Mouse (Mus musculus): ENCODE measurements around the gene Usp7. TPM values are rescaled to one million over a fixed set of nuclear protein-coding genes. Genes with fewer than 3 reads are reported as not detected.
"Not testable (repeated sequence)": the region's sequence is repeated elsewhere in the genome, so short reads cannot be mapped to it uniquely, and the experiment has no call there.

Usp7 gene
- polyA plus RNA-seq, 1 experiment from 2014 or later, result 31.7 TPM

GRCm38 (mm10) chr16:8763028-8763427 is 29.1 kb downstream of the Usp7 start:
- no peaks in the 10 kb centered on the region for H3K9me3 ChIP-seq
- H3K36me3 ChIP-seq, result no peaks in the 10 kb centered on the region
- H3K27me3 ChIP-seq, result no peaks in the 10 kb centered on the region
- H3K4me2 ChIP-seq (replicated peaks), result no peak overlapping the region
- H3K4me1 ChIP-seq, result no peaks in the 10 kb centered on the region
- H3K9ac ChIP-seq (replicated peaks), result no peak overlapping the region
- H3K27ac ChIP-seq (replicated peaks), result no peak overlapping the region
- H3K4me3 ChIP-seq, result no peak overlapping the region
- no peak for ATAC-seq (replicated peaks)
- 62% methylated on average over 6 of the region's 6 CpGs for WGBS

- H3K4me1 ChIP-seq, result no peaks in the 10 kb centered on the region
- H3K36me3 ChIP-seq, result no peaks in the 10 kb centered on the region
- 77% methylated on average over 2 of the region's 2 CpGs for WGBS
- H3K27ac ChIP-seq (replicated peaks), result no peak overlapping the region
- H3K4me2 ChIP-seq (replicated peaks), result no peak overlapping the region
- H3K9ac ChIP-seq (replicated peaks), result no peak overlapping the region
- H3K4me3 ChIP-seq, result no peak overlapping the region
- H3K27me3 ChIP-seq, result no peaks in the 10 kb centered on the region
- H3K9me3 ChIP-seq, result no peaks in the 10 kb centered on the region
- ATAC-seq (replicated peaks), result no peak
These were observed 30.2 kb downstream of the Usp7 start for GRCm38 (mm10) chr16:8761894-8762293.

DNA sequence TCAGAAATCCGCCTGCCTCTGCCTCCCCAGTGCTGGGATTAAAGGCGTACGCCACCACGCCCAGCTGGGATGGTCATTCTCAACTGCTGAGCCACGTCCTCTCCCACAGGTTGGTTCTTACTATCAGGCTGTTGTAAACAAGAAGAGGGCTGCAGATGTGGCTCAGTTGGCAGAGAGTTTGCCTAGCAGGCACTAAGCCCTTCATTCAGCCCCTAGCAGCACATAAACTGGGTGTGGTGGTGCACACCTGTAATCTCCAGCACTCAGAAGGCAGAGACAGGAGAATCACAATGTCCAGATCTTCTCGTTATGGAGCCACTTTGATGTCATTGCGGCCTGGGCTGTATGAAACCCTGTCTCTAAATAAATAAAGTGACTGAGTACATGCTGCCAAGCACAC is 31.1 kb downstream of the Usp7 start:
- no peaks in the 10 kb centered on the region for H3K27me3 ChIP-seq
- ATAC-seq (replicated peaks), result no peak
- H3K4me1 ChIP-seq, result no peaks in the 10 kb centered on the region
- H3K9me3 ChIP-seq, result no peaks in the 10 kb centered on the region
- no peak overlapping the region for H3K4me2 ChIP-seq (replicated peaks)
- 91% methylated on average over 7 of the region's 7 CpGs for WGBS
- no peak overlapping the region for H3K9ac ChIP-seq (replicated peaks)
- no peak overlapping the region for H3K27ac ChIP-seq (replicated peaks)
- no peaks in the 10 kb centered on the region for H3K36me3 ChIP-seq
- no peak overlapping the region for H3K4me3 ChIP-seq

DNA sequence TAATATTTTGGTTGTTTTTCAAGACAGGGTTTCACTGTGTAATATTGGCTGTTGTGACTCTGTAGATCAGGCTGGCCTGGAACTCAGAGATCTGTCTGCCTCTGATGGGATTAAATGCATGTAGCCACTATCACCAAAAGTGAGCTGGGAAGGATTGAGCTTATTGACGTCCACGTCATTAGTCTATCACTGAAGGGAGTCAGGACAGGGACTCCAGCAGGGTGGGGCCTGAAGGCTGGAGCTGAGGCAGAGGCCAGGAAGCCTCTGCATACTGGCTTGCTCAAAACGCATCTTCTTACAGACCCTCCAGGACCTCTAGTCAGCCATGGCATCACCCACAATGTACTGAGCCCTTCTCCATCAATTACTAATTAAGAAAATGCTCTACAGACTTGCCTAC is 33.1 kb downstream of the Usp7 start:
- Histone ChIP-seq H3K4me2 (replicated peaks) (no peak overlapping the region), H3K9ac (replicated peaks) (no peak overlapping the region), H3K27me3 (no peaks in the 10 kb centered on the region), H3K9me3 (no peaks in the 10 kb centered on the region), H3K36me3 (no peaks in the 10 kb centered on the region), H3K4me3 (no peak overlapping the region), H3K27ac (replicated peaks) (no peak overlapping the region), H3K4me1 (no peaks in the 10 kb centered on the region)
- ATAC-seq (replicated peaks), result no peak
- 75% methylated on average over 3 of the region's 3 CpGs for WGBS

- no peak for ATAC-seq (replicated peaks)
- H3K36me3 ChIP-seq, result no peaks in the 10 kb centered on the region
- no peaks in the 10 kb centered on the region for H3K4me1 ChIP-seq
- no peak overlapping the region for H3K4me3 ChIP-seq
- H3K27me3 ChIP-seq, result no peaks in the 10 kb centered on the region
- no peak overlapping the region for H3K9ac ChIP-seq (replicated peaks)
- WGBS, result 86% methylated on average over 2 of the region's 2 CpGs
- no peaks in the 10 kb centered on the region for H3K9me3 ChIP-seq
- no peak overlapping the region for H3K27ac ChIP-seq (replicated peaks)
- H3K4me2 ChIP-seq (replicated peaks), result no peak overlapping the region
These were observed 33.9 kb downstream of the Usp7 start for GRCm38 (mm10) chr16:8758193-8758592.

DNA sequence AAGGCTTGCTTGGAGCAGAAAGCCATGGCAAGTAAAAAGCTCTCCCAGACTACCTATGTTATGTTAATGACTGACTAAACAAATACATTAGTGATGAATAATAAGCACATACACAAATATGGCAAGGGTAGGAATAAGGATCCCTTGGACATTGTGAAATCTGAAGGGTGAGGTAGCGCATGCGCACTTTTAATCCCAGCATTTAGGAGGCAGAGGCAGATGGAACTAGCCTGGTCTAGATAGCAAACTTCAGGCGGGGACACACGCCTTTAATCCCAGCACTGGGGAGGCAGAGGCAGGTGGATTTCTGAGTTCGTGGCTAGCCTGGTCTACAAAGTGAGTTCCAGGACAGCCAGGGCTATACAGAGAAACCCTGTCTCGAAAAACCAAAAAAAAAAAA is 34.5 kb downstream of the Usp7 start:
- not testable (repeated sequence) for H3K36me3 ChIP-seq; H3K4me1 ChIP-seq; H3K9ac ChIP-seq (replicated peaks); H3K4me3 ChIP-seq; H3K4me2 ChIP-seq (replicated peaks); ATAC-seq (replicated peaks); H3K27me3 ChIP-seq; H3K9me3 ChIP-seq; H3K27ac ChIP-seq (replicated peaks)
- WGBS, result 86% methylated on average over 5 of the region's 6 CpGs

- ATAC-seq (replicated peaks), result no peak
- no peaks in the 10 kb centered on the region for H3K27me3 ChIP-seq
- H3K4me1 ChIP-seq, result no peaks in the 10 kb centered on the region
- no peak overlapping the region for H3K4me3 ChIP-seq
- no peak overlapping the region for H3K27ac ChIP-seq (replicated peaks)
- no peak overlapping the region for H3K9ac ChIP-seq (replicated peaks)
- 87% methylated on average over 2 of the region's 2 CpGs for WGBS
- H3K36me3 ChIP-seq, result no peaks in the 10 kb centered on the region
- no peaks in the 10 kb centered on the region for H3K9me3 ChIP-seq
- H3K4me2 ChIP-seq (replicated peaks), result no peak overlapping the region
These were observed 39.8 kb downstream of the Usp7 start for GRCm38 (mm10) chr16:8752334-8752733.

DNA sequence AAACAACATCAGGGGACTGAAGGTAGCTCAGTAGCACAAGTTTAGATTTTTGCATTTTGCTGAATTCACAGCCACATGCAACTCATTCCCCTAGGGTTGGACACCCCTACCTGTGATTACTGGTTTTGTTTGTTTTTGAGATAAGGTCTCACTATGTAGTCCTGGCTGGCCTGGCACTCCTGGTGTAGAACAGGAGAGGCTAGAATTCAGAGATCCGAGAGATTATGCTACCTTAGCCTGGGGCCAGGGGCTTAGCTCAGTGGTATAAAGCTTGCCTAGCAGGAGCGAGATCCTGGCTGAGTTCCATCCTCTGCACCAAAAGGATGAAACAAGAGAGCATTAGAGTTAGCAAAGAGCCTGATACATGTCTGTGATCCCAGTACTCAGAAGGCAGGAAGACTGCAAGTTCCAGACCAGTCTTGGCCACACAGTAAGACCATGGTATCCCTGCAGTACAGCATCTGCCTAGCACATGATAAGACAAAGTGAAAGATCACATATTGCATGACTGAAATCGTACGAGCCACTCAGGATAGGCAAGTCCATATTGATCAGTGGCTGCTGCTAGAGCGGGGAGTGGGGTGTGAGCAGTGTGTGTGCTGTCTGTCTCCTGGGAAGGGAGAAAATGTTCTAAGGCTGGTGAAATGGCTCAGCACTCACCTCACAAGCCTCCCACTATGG is 40.4 kb downstream of the Usp7 start:
- Histone ChIP-seq H3K27me3 (no peaks in the 10 kb centered on the region), H3K4me3 (no peak overlapping the region), H3K4me2 (replicated peaks) (no peak overlapping the region), H3K9ac (replicated peaks) (no peak overlapping the region), H3K9me3 (no peaks in the 10 kb centered on the region), H3K27ac (replicated peaks) (no peak overlapping the region), H3K4me1 (no peaks in the 10 kb centered on the region), H3K36me3 (no peaks in the 10 kb centered on the region)
- WGBS, result 80% methylated on average over 5 of the region's 5 CpGs
- ATAC-seq (replicated peaks), result no peak

- ATAC-seq (replicated peaks), result no peak
- Histone ChIP-seq H3K27me3 (no peaks in the 10 kb centered on the region), H3K9me3 (no peaks in the 10 kb centered on the region), H3K4me1 (no peaks in the 10 kb centered on the region), H3K36me3 (no peaks in the 10 kb centered on the region), H3K4me2 (replicated peaks) (no peak overlapping the region), H3K4me3 (no peak overlapping the region), H3K27ac (replicated peaks) (no peak overlapping the region), H3K9ac (replicated peaks) (no peak overlapping the region)
- WGBS, result 97% methylated on average over 8 of the region's 8 CpGs
These were observed 43.2 kb downstream of the Usp7 start for GRCm38 (mm10) chr16:8748904-8749303.

GRCm38 (mm10) chr16:8748175-8748846 is 43.8 kb downstream of the Usp7 start:
- 81% methylated on average over 6 of the region's 6 CpGs for WGBS
- ATAC-seq (replicated peaks), result no peak
- Histone ChIP-seq H3K4me2 (replicated peaks) (no peak overlapping the region), H3K36me3 (no peaks in the 10 kb centered on the region), H3K9me3 (no peaks in the 10 kb centered on the region), H3K4me3 (no peak overlapping the region), H3K27me3 (no peaks in the 10 kb centered on the region), H3K4me1 (no peaks in the 10 kb centered on the region), H3K9ac (replicated peaks) (no peak overlapping the region), H3K27ac (replicated peaks) (no peak overlapping the region)

DNA sequence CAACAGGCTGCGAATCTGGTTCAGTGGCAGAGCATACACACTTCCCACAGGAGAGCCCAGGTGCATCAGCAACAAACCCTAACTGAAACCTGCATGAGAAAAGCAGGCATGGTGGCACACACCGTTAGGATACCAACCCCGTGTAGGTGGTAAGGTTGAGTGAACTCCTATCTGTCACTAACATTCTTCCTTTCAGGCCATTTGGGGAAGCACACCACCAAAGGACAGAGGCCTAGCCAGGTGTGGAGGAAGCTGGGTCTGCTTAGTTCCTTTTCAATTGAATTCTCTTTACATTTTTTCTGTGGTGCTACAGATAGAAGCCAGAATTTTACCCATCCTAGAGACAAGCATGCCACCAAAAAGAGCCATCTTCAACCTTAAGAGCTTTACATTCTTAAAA is 44.3 kb downstream of the Usp7 start:
- ATAC-seq (replicated peaks), result no peak
- no peaks in the 10 kb centered on the region for H3K4me1 ChIP-seq
- no peaks in the 10 kb centered on the region for H3K9me3 ChIP-seq
- no peak overlapping the region for H3K4me2 ChIP-seq (replicated peaks)
- H3K4me3 ChIP-seq, result no peak overlapping the region
- WGBS, result 86% methylated on average over 3 of the region's 3 CpGs
- H3K27ac ChIP-seq (replicated peaks), result no peak overlapping the region
- no peaks in the 10 kb centered on the region for H3K36me3 ChIP-seq
- H3K9ac ChIP-seq (replicated peaks), result no peak overlapping the region
- H3K27me3 ChIP-seq, result no peaks in the 10 kb centered on the region

- Histone ChIP-seq H3K4me1 (no peaks in the 10 kb centered on the region), H3K36me3 (no peaks in the 10 kb centered on the region), H3K27ac (replicated peaks) (no peak overlapping the region), H3K27me3 (no peaks in the 10 kb centered on the region), H3K9me3 (no peaks in the 10 kb centered on the region), H3K9ac (replicated peaks) (no peak overlapping the region), H3K4me2 (replicated peaks) (no peak overlapping the region), H3K4me3 (no peak overlapping the region)
- 90% methylated on average over 2 of the region's 2 CpGs for WGBS
- no peak for ATAC-seq (replicated peaks)
These were observed 45.6 kb downstream of the Usp7 start for GRCm38 (mm10) chr16:8746509-8746908.

DNA sequence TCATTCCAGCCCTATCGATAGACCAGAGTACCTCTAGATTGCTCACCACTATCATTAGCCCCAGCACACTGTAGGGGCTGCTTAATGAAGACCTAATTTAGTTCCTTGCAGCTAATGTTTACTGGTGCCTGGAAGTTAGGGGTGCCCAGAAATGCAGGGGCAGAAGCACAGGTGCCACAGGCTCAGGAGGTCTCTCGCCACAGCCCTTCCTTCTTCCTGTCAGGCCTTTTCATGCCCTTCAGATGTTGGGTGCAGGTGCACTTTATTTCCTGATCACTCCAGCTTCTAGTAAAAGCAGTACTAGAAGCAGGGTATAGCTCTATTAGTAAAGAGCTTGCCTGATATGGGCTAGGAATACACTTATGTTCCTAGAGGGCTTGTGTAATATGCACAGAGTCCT is 46.4 kb downstream of the Usp7 start:
- no peak overlapping the region for H3K27ac ChIP-seq (replicated peaks)
- no peaks in the 10 kb centered on the region for H3K4me1 ChIP-seq
- H3K36me3 ChIP-seq, result no peaks in the 10 kb centered on the region
- ATAC-seq (replicated peaks), result no peak
- H3K27me3 ChIP-seq, result no peaks in the 10 kb centered on the region
- H3K4me3 ChIP-seq, result no peak overlapping the region
- H3K9me3 ChIP-seq, result no peaks in the 10 kb centered on the region
- 94% methylated on average over 2 of the region's 2 CpGs for WGBS
- H3K9ac ChIP-seq (replicated peaks), result no peak overlapping the region
- no peak overlapping the region for H3K4me2 ChIP-seq (replicated peaks)

All from forebrain, embryonic 15.5 days (tissue).